Mouse (Mus musculus) neural tube, embryonic 11.5 days (tissue): ENCODE measurements at regions not wholly inside any gene's neighbourhood (a gene's known extent, or its start where the extent isn't known, plus 50 kb on each side); places are given as distances from the start of the nearest gene placed in this dataset.

Source experiments
- ATAC-seq: fragments of 200-750 bp; cut with Nextera tagmentation; 2 replicates; pipeline ENCODE4 v1.8.0; 2017; ENCODE audit warnings: moderate number of reproducible peaks, mild to moderate bottlenecking, moderate TSS enrichment, moderate library complexity; ENCODE audit not compliant: insufficient read depth, low FRiP score, low TSS enrichment
- DNase-seq: peaks from one replicate; pipeline ENCODE4 v3.0.0-alpha.2; 2015; ENCODE audit warnings: low spot score
- H3K27ac ChIP-seq: fragments of 300-500 bp; sonication (generic); 2 replicates; pipeline ENCODE4 v1.5.1; 2014; ENCODE audit warnings: low read depth, mild to moderate bottlenecking, low read length
- H3K27me3 ChIP-seq: fragments of 300-500 bp; sonication (generic); 2 replicates; pipeline ENCODE4 v1.6.1; 2014; ENCODE audit warnings: mild to moderate bottlenecking, low read length, mixed read lengths; ENCODE audit not compliant: control insufficient read depth, insufficient read depth
- H3K36me3 ChIP-seq: fragments of 300-500 bp; sonication (generic); 2 replicates; pipeline ENCODE4 v1.6.1; 2014; ENCODE audit warnings: mild to moderate bottlenecking, low read length, moderate library complexity, mixed read lengths; ENCODE audit not compliant: control insufficient read depth, insufficient read depth
- H3K4me1 ChIP-seq: fragments of 300-500 bp; sonication (generic); 2 replicates; pipeline ENCODE4 v1.6.1; 2014; ENCODE audit warnings: low read length, mixed read lengths; ENCODE audit not compliant: control insufficient read depth, insufficient read depth
- H3K4me2 ChIP-seq: fragments of 300-500 bp; sonication (generic); 2 replicates; pipeline ENCODE4 v1.6.1; 2014; ENCODE audit warnings: low read depth, mild to moderate bottlenecking, moderate library complexity
- H3K4me3 ChIP-seq: fragments of 300-500 bp; sonication (generic); 2 replicates; pipeline ENCODE4 v1.5.1; 2014; ENCODE audit warnings: low read depth, low read length
- H3K9ac ChIP-seq: fragments of 300-500 bp; sonication (generic); 2 replicates; pipeline ENCODE4 v1.6.1; 2014; ENCODE audit warnings: mild to moderate bottlenecking, low read length
- H3K9me3 ChIP-seq: fragments of 300-500 bp; sonication (generic); 2 replicates; pipeline ENCODE4 v1.6.1; 2016; ENCODE audit warnings: low read length; ENCODE audit not compliant: control insufficient read depth
- WGBS: fragments of 180-500 bp; shearing (Covaris S2); extraction: QIAGEN DNeasy Blood & Tissue Kit; methylation state at CpG from one replicate; pipeline ENCODE4 v1.1.7; 2014; 5-methylcytosine and 5-hydroxymethylcytosine counted together

DNA sequence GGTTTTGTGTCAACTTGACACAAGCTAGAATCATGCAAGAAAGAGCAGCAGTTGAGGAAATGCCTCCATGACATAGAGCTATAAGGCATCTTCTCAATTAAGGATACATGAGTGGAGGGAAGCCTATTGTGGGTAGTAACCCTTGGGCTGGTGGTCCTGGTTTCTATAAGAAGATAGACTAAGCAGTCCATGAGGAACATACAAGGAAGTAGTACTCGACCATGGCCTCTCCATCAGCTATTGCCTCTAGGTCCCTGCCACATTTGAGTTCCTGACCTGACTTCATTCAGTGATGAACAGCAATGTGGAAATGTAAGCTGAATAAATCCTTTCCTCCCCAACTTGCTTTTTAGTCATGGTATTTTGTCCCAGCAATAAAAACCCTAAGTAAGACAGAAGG, 51.2 kb upstream of the Hsf2 start:
- Histone ChIP-seq H3K27me3 (no peaks in the 10 kb centered on the region), H3K36me3 (no peaks in the 10 kb centered on the region), H3K4me3 (no peak overlapping the region), H3K9me3 (no peaks in the 10 kb centered on the region), H3K4me1 (no peaks in the 10 kb centered on the region), H3K4me2 (no peak overlapping the region), H3K27ac (no peak overlapping the region), H3K9ac (no peak overlapping the region)
- DNase-seq, result no peak
- ATAC-seq, result peak; percentile 28; the same call in 1 of the 2 replicates
- 70% methylated on average over 1 of the region's 1 CpGs for WGBS
